ENCODE assay signal across 13 mouse cellular contexts in the genomic region with DNA sequence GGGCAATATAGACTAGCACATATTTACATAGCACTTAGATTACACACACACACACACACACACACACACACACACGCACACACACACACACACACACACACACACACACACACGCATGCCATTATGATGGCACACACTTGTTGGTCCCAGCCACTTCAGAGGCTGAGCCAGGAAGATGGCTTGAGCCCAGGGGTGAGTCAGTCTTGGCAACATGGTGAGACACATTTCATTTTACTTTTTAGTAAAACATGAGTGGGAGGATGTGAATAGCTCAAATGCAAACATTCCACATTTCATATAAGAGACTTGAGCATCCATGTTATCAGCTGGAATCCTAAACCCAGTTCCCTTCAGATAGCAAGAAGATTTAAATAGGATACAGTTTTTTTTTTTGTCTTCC. TPM values are rescaled to one million over a fixed set of nuclear protein-coding genes. Genes with fewer than 3 reads are reported as not detected.
DNase-seq lines count a peak whose midpoint lies in the region; ATAC-seq and TF ChIP-seq lines count a peak whose summit lies in the region.
"Had no signal": no experiment of that assay in that cellular context is flagged by ENCODE, and none has a peak within 500 bp of the region (broad histone marks: within the 10 kb centered on the region; RNA-seq: fewer than 3 reads in every experiment).

No protein-coding gene starts in this region.

- no peak overlapping the region for H3K4me2 ChIP-seq in lung, embryonic 14.5 days
- H3K4me2 ChIP-seq in hindbrain, embryonic 12.5 days (replicated peaks): no peak overlapping the region
- H3K4me2 ChIP-seq: embryonic facial prominence, embryonic 13.5 days; forebrain, embryonic 13.5 days; midbrain, embryonic 11.5 days had no signal

- H3K27me3 ChIP-seq in lung, embryonic 14.5 days (ENCODE audit: insufficient read depth, low read length): no peaks in the 10 kb centered on the region
- H3K27me3 ChIP-seq in hindbrain, embryonic 12.5 days: no peaks in the 10 kb centered on the region
- H3K27me3 ChIP-seq: embryonic facial prominence, embryonic 13.5 days; forebrain, embryonic 13.5 days had no signal

- 67% methylated on average over 2 of the region's 2 CpGs for WGBS in lung, embryonic 14.5 days
- WGBS in hindbrain, embryonic 12.5 days: 74% methylated on average over 2 of the region's 2 CpGs

- no peak overlapping the region for H3K9ac ChIP-seq in lung, embryonic 14.5 days
- H3K9ac ChIP-seq in hindbrain, embryonic 12.5 days: no peak overlapping the region
- H3K9ac ChIP-seq: embryonic facial prominence, embryonic 13.5 days; forebrain, embryonic 13.5 days had no signal

- H3K27ac ChIP-seq in lung, embryonic 14.5 days (ENCODE audit: low read depth): peak overlapping the region; percentile 70; the same call in 1 of the 2 replicates
- H3K27ac ChIP-seq in hindbrain, embryonic 12.5 days: no peak overlapping the region
- H3K27ac ChIP-seq: embryonic facial prominence, embryonic 13.5 days; forebrain, embryonic 13.5 days had no signal

- no peak for DNase-seq in frontal cortex, postnatal 14 days (ENCODE audit: low spot score in 2 of 2)
- peak; percentile 34 for DNase-seq in lung, embryonic 14.5 days
- no peak for DNase-seq in lung, adult 18-20 months
- peak; percentile 63 for DNase-seq in brain, adult 2 months (ENCODE audit: low read depth, low spot score)
- peak; percentile 56 for DNase-seq in heart, postnatal 4 days
- DNase-seq in cerebellum, postnatal 4 days (ENCODE audit: low spot score in 2 of 2): no peak
- DNase-seq: cerebellum, postnatal 36 days had no signal

- no peaks in the 10 kb centered on the region for H3K9me3 ChIP-seq in lung, embryonic 14.5 days (ENCODE audit: low read depth, low read length)
- no peaks in the 10 kb centered on the region for H3K9me3 ChIP-seq in hindbrain, embryonic 12.5 days (replicated peaks)
- H3K9me3 ChIP-seq: embryonic facial prominence, embryonic 13.5 days; forebrain, embryonic 13.5 days had no signal

- TF ChIP-seq CTCF in lung, embryonic 14.5 days (IDR thresholded peaks at IDR 0.05; ENCODE audit: low read depth): no peak

- H3K4me1 ChIP-seq in lung, embryonic 14.5 days (ENCODE audit: insufficient read depth): peaks cover 9% of the 10 kb centered on the region; the same call in 1 of the 2 replicates
- peaks cover 6% of the 10 kb centered on the region; the same call in 1 of the 2 replicates for H3K4me1 ChIP-seq in hindbrain, embryonic 12.5 days

- peak; percentile 80 for ATAC-seq in frontal cortex, adult (ENCODE audit: low TSS enrichment)
- ATAC-seq in lung, embryonic 14.5 days (ENCODE audit: insufficient read depth): no peak
- ATAC-seq in hindbrain, embryonic 12.5 days (ENCODE audit: low FRiP score): no peak
- ATAC-seq: forebrain, embryonic 13.5 days; hindbrain, embryonic 16.5 days had no signal

- H3K4me3 ChIP-seq in lung, embryonic 14.5 days (ENCODE audit: low read depth, low read length): no peak overlapping the region
- no peak overlapping the region for H3K4me3 ChIP-seq in hindbrain, embryonic 12.5 days
- H3K4me3 ChIP-seq: embryonic facial prominence, embryonic 13.5 days; forebrain, embryonic 13.5 days had no signal

- no peaks in the 10 kb centered on the region; the same call in 1 of the 2 replicates for H3K36me3 ChIP-seq in lung, embryonic 14.5 days (ENCODE audit: insufficient read depth)
- H3K36me3 ChIP-seq in hindbrain, embryonic 12.5 days: peaks cover 16% of the 10 kb centered on the region; the same call in 1 of the 2 replicates

RNA-seq across cellular contexts. Expression of a gene that starts 15.1 kb away (rescaled TPM):
- polyA plus RNA-seq in lung, embryonic 14.5 days (2014; fragmentation: Nextera tagmentation; extraction: Ambion mirVana): 109 and 110 TPM in 2 replicates
- 10 to 100 TPM; 66.3 to 72.7 TPM for total RNA-seq in heart, postnatal 4 days (2021)
- 102 and 110 TPM in 2 replicates for polyA plus RNA-seq in hindbrain, embryonic 12.5 days (2016; fragmentation: Nextera tagmentation; extraction: Ambion mirVana)

Comparison
In these comparisons a context has a peak if more than half of its experiments do, and no peak if none do; other contexts are left out.
1. DNase-seq: peak in lung, embryonic 14.5 days (single experiment), brain, adult 2 months (single experiment) and heart, postnatal 4 days (single experiment); none in frontal cortex, postnatal 14 days (0 of 2), lung, adult 18-20 months (0 of 2) and cerebellum, postnatal 4 days (0 of 2).